Mouse (Mus musculus) cerebellum, adult 9-10 months (tissue): ENCODE data around the gene Tmem274.
"Not testable (repeated sequence)": the region's sequence is repeated elsewhere in the genome, so short reads cannot be mapped to it uniquely, and the experiment has no call there.

Experiments
- DNase-seq: peaks from one replicate; pipeline ENCODE4 v3.0.0; 2022

Gene Tmem274

DNA sequence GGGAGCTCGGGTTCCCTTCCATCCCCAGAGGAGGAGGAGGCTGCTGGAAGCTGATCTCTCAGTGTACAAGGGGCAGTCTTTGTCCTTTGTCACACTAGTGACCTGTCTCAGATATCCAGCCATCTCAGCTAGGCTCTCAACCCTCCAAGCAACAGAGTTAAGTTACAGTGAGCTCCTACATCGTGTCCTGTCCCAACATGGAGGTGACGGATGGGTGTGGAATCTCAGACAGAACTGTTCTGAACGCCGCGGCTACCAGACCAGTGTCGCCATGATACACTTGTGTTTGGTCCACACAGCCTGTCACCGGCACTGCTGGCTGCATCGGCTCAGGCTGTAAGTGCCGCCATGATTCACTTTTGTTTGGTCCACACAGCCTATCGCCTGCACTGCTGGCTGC lies at the start of gene Tmem274:
Gene Tmem274, plus strand, starts transcription at position 301 of the 400 bp plus-strand sequence.
- no peak for DNase-seq

- peak; percentile 94 for DNase-seq
Observed at GRCm38 (mm10) chr4:149429592-149429991, 47.6 kb upstream of the Tmem274 start.

DNA sequence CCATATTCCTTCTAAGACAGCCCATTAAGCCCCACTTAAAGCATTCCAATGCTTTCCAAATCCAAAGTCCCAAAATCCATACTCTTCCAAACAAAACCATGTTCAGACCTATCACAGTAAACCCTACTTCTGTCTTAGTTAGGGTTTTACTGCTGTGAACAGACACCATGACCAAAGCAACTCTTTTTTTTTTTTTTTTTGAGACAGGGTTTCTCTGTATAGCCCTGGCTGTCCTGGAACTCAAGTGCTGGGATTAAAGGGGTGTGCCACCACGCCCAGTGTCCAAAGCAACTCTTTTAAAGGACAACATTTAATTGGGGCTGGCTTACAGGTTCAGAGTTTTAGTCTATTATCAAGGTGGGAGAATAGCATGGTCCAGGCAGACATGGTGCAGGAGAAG lies 45.3 kb upstream of the Tmem274 start:
- DNase-seq = not testable (repeated sequence)

GRCm38 (mm10) chr4:149440576-149440975 lies 36.6 kb upstream of the Tmem274 start:
- DNase-seq = no peak

- no peak for DNase-seq
Observed at GRCm38 (mm10) chr4:149442436-149442835, 34.7 kb upstream of the Tmem274 start.

DNA sequence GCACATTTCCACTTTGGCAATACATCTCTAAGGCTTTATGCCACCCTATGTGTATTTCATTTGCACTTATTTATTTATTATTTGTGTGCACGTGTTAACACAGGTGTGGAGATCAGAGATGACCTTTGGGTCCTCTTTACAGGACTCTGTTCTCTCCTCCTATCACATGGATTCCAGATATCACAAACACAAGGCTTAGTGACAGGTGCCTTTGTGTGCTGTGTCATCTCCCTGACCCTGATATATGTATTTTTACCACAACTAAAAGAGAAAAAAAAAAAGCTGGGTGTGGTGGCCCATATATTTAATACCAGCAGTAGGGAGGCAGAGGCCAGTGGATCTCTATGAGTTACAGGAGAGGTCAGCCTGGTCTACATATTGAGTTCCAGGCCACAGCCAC lies 32.7 kb upstream of the Tmem274 start:
- DNase-seq = no peak

DNA sequence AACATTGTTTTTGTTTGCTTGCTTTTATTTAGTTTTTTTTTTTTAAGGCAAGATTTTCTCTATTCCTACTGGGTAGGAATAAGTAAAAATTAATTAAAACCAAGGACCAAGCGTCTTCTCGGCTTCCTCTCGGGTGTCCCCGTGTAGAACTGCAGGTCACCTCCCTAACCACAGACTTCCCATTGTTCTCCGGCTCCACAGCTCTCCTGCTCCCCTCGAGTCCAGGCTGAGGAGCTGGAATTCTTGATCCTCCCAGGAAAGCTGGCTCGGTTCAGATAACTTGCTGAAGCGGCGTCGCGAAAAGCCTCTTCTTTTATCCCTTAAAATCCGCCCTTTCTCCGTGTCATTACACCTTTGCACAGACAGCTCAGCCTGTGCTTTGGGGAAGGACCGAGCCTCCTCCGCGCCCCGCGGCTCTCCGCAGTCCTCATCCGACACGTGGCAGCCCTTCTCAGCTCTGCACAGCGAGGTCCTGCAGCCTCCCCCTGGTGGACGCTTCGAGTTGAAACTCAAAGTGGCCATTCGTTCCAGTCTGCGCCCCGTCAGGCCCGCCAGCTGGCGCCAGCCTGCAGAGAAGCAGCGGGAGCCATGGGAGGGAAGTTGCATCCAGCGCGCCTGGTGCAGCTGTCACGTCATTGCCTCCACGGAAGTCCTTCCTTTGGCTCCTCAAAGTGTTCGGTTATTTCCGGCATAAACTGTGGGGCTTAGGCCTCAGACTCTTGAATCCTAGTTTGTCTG lies 32.0 kb upstream of the Tmem274 start:
- peak; percentile 92 for DNase-seq

DNA sequence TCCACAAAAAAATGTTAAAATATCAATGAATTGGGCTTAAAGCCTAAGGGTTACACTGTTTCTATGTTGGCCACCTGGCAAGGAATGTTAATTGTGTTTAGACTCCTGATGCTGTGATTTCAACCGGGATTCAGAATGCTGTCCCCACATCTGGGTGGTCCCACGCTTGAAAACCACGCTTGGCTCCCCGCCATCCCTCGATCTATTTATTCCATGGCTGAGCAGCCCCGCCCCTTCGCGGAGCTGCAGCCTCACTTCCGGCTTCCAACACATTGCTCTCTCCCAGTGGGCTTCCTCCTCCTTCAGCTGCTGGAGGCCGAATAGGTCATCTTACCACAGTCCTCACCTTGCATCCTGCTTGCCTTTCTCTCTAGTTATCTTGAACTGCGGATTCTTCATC lies 31.3 kb upstream of the Tmem274 start:
- peak; percentile 64 for DNase-seq

- no peak for DNase-seq
Observed at GRCm38 (mm10) chr4:149446309-149446708, 30.9 kb upstream of the Tmem274 start.

- DNase-seq = no peak
Observed at GRCm38 (mm10) chr4:149450636-149451035, 26.5 kb upstream of the Tmem274 start.

- no peak for DNase-seq
Observed at GRCm38 (mm10) chr4:149453656-149454055, 23.5 kb upstream of the Tmem274 start.

DNA sequence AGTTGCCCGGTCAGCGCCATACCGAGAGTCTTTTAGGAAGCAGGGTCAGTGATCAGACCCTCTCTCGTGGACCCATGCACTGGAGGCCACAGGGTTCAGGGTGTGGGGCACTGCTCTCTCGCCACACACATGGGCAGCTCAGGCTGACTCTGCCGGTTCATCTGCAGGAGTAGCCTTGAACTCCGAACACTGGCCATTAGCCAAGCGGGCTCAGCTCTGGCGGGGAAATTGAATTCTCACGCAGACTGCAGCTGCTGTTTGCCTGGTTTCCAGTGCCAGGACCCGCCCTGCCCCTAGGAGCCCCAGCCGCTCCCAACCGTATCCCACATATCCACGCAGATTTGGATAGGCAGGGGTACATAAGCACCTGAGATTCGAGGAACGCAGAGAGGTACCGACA lies 22.9 kb upstream of the Tmem274 start:
- no peak for DNase-seq

GRCm38 (mm10) chr4:149454879-149455278 lies 22.3 kb upstream of the Tmem274 start, which contains the start of gene Rbp7:
TSS of gene Rbp7 (minus strand) at chr4:149454978.
- DNase-seq = no peak

- not testable (repeated sequence) for DNase-seq
Observed at GRCm38 (mm10) chr4:149457163-149457562, 20.0 kb upstream of the Tmem274 start.

- DNase-seq = no peak
Observed at GRCm38 (mm10) chr4:149457831-149458430, 19.2 kb upstream of the Tmem274 start.

GRCm38 (mm10) chr4:149458526-149458925 lies 18.7 kb upstream of the Tmem274 start:
- DNase-seq = no peak

DNA sequence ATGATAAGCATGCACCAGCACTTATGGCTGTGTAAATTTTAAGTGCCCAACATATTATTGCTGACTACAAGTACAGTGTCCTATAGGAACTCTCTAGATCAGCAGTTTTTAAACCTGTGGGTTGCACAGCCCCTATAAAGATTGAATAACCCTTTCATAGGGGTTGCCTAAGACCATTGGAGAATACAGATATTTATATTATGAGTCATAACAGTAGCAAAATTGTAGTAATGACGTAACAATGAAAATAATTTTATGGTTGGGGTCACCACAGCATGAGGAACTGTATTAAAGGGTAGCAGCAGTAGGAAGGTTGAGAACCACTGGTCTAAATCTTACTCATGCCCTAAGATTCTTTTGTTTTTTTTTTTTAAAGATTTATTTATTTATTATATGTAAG lies 17.8 kb upstream of the Tmem274 start:
- no peak for DNase-seq

DNA sequence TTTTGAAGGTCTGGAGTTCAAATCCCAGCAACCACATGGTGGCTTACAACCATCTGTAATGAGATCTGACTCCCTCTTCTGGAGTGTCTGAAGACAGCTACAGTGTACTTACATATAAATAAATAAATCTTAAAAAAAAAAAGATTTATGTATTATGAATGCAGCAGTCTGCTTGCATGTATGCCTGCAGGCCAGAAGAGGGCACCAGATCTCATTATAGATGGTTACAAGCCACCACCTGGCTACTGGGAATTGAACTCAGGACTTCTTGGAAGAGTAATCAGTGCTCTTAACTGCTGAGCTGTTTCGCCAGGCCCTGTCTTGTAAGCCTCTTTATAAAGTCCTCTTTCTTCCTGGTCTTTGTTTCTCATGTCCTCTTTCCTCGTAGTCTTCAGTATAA lies 16.7 kb upstream of the Tmem274 start:
- DNase-seq = not testable (repeated sequence)

DNA sequence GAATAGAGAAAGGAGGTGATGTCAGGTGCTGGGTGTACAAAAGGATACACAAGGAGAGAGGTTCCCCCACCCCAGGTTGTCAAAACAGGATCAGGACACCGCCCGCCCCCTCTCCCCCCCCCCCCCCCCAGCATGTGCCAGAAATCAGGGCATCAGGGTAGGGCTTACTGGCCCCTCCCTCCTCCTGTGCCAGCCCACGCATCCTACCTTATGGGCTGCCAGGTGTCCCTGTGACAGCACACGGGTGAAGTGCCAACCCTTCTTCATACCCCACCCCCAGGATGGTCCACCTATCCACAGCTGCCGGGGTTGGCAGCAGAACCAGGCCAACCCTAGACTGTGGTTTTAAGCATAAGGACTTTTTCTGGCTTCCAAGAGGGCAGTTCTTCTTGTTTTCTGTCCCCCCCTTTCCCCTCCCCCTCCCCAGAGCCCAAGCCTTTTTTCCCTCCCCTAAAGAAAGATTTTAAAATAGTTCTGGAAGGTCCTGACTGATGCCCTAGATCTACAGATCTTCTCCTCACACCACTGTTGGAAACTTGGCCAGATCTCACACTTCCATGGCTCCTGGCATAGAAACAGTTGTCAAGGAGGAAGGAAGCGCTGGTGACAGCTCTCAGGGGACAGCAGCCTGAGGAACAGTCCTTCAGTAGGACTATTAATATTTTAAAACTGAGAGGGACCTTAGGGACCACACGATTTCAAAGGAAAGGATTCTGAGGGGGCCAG lies 15.4 kb upstream of the Tmem274 start:
- peak; percentile 82 for DNase-seq

DNA sequence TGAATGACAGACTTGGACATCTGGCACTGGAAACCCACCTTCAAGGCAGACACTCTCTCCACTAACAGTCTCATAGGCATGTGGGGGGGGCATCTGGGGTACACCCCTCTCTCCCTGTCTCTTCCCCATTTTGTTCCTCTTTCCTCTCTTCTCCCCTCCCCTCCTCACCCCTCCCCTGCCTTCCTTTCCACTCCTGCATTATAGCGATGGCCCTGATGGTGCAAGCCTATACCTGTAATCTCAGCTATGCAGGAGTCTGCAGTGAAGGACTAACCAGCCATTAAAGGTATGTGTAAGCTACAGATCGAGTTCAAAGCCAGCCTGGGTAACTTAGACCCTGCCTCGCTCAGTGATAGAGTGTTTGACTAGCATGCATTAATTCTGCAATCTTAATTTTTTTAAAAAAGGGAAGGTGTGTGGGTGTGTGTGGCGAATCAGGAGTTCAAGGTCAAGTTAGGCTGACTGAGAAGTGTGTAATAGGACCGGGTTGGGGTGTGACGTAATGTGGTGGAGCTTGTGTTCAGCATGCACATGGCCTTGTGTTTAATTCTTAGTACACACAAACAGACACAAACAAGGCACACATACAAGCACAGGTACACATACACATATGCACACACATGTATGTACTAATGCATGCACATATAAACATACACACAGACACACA lies 14.7 kb upstream of the Tmem274 start:
- no peak for DNase-seq

- no peak for DNase-seq
Observed at GRCm38 (mm10) chr4:149463435-149463950, 13.7 kb upstream of the Tmem274 start.

DNA sequence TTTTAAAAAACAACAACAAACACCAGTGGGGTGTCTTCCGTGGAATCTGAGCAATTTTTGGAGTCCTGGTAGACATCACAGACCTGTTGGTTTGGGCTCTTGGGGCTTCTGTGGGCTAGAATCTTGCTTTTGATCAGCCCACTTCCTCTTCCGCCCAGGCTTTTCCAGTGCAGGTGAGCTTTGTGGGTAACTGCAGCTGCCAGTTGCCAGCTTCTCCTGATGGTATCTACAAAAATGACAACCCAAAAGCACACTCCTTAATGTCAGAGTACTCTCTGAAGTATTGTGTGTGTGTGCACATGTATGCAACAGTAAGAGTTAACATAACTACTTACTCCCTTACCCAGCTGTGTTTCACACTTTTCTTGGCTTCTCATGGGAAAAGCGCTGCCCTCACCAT lies 7.6 kb upstream of the Tmem274 start:
- DNase-seq = no peak

GRCm38 (mm10) chr4:149475096-149475495 lies 2.1 kb upstream of the Tmem274 start:
- DNase-seq = no peak
